Mouse (Mus musculus): ENCODE measurements around the gene Proser2. TPM values are rescaled to one million over a fixed set of nuclear protein-coding genes. Genes with fewer than 3 reads are reported as not detected.

Gene Proser2
- polyA plus RNA-seq, 1 experiment from 2014 or later, result 29.0 TPM

DNA sequence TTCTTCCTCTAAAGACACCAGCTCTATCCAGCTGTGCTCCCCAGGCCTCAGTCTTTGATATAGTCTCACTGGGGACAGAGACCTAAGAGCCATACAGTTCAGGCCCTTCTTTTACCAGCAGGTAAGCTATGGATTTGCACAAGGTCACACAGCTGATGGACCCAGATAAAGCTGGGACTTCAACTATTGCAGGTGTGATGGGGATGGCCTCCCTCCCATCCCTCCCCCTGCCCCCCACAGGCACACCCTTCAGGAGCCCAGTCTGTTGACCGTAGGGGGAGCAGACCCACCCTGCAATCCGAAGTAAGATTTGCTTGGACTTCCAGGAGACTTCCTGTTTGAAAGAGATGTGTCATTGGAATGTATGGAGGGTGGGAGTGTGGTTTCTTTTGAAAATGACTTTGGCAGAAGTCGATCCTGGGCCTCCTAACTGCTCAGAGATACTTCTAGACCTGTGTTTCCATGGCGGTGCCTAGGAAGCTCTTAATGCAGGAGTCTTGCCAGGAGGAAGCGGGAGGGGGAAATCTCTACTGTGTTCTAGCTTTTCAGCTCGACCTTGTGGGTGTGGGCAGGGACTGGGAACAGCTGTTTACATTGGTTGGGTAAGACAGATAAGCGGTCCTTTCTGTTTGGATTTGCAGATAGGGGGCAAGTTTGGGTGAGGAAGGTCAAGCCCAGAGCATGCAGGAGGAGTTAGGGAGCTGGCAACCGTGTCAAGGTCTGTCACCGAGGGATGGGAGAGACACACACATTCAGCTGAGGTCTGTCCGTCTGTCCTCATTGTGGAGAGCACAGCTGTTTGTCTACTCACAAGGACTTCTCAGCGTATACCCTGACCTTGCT is 58.2 kb downstream of the Proser2 start:
- ATAC-seq (ENCODE audit: insufficient read depth, low FRiP score), result peak; percentile 89
- Histone ChIP-seq H3K9ac (ENCODE audit: low read length) (0 out of 2 replicates have a peak overlapping the region, but pooled peaks have one; percentile 11), H3K4me2 (ENCODE audit: low read depth, low read length) (no peak overlapping the region), H3K27ac (ENCODE audit: low read length) (peak overlapping the region; percentile 84), H3K4me1 (ENCODE audit: control insufficient read depth, insufficient read depth, low read length) (peaks cover 24% of the 10 kb centered on the region), H3K36me3 (ENCODE audit: control insufficient read depth, insufficient read depth, low read length) (no peaks in the 10 kb centered on the region), H3K27me3 (ENCODE audit: control insufficient read depth, insufficient read depth, low read length) (no peaks in the 10 kb centered on the region), H3K9me3 (replicated peaks; ENCODE audit: control insufficient read depth, low read length) (no peaks in the 10 kb centered on the region), H3K4me3 (replicated peaks; ENCODE audit: low read length) (no peak overlapping the region)
- WGBS, result 21% methylated on average over 11 of the region's 11 CpGs

DNA sequence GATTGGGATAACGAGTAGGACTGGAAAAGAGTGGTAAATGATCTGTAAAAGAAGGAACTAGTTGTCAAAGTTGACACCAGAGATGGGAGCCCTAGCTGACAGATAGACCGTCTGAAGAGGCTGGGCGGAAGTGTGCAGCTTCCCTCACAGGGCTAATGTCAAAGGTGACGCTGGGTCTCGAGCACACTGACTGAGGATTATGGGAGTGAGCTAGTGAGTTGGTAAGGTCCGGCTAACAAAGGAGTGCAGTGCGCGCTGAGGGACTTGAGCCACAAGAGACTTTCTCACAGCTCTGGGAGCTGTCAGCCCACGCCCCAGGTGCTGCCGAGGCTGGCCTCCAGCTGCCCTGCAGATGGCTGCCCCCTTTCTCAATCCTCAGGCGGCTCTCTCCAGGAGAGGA is 59.1 kb downstream of the Proser2 start:
- no peak for ATAC-seq (ENCODE audit: insufficient read depth, low FRiP score)
- Histone ChIP-seq H3K27ac (ENCODE audit: low read length) (peak overlapping the region; percentile 84), H3K4me1 (ENCODE audit: control insufficient read depth, insufficient read depth, low read length) (peaks cover 24% of the 10 kb centered on the region), H3K9me3 (replicated peaks; ENCODE audit: control insufficient read depth, low read length) (no peaks in the 10 kb centered on the region), H3K9ac (ENCODE audit: low read length) (no peak overlapping the region), H3K4me3 (replicated peaks; ENCODE audit: low read length) (no peak overlapping the region), H3K36me3 (ENCODE audit: control insufficient read depth, insufficient read depth, low read length) (no peaks in the 10 kb centered on the region), H3K27me3 (ENCODE audit: control insufficient read depth, insufficient read depth, low read length) (no peaks in the 10 kb centered on the region), H3K4me2 (ENCODE audit: low read depth, low read length) (no peak overlapping the region)
- 41% methylated on average over 11 of the region's 11 CpGs for WGBS

DNA sequence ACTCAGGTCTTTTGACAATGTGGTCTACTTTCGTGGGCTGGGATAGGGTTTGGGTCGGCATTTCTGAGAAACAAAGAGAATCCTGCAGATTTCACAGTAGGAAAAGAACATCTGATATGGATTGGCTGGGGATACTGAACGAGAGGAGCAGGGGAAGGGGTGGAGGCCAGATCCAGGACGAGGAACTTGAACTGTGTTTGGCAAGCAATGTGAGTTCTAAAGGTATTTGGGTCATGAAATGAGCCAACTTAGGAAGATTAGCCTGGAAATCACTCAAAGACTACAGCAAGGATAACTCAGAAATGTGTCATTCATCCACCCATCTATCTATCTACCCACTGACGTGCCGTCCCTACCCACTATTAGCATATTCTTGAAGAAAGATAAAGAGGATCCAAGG is 62.7 kb downstream of the Proser2 start:
- 88% methylated on average over 6 of the region's 6 CpGs for WGBS
- Histone ChIP-seq H3K9me3 (replicated peaks; ENCODE audit: control insufficient read depth, low read length) (no peaks in the 10 kb centered on the region), H3K4me3 (replicated peaks; ENCODE audit: low read length) (no peak overlapping the region), H3K27ac (ENCODE audit: low read length) (no peak overlapping the region), H3K4me1 (ENCODE audit: control insufficient read depth, insufficient read depth, low read length) (peaks cover 16% of the 10 kb centered on the region), H3K9ac (ENCODE audit: low read length) (no peak overlapping the region), H3K27me3 (ENCODE audit: control insufficient read depth, insufficient read depth, low read length) (no peaks in the 10 kb centered on the region), H3K4me2 (ENCODE audit: low read depth, low read length) (no peak overlapping the region), H3K36me3 (ENCODE audit: control insufficient read depth, insufficient read depth, low read length) (no peaks in the 10 kb centered on the region)
- ATAC-seq (ENCODE audit: insufficient read depth, low FRiP score), result no peak

DNA sequence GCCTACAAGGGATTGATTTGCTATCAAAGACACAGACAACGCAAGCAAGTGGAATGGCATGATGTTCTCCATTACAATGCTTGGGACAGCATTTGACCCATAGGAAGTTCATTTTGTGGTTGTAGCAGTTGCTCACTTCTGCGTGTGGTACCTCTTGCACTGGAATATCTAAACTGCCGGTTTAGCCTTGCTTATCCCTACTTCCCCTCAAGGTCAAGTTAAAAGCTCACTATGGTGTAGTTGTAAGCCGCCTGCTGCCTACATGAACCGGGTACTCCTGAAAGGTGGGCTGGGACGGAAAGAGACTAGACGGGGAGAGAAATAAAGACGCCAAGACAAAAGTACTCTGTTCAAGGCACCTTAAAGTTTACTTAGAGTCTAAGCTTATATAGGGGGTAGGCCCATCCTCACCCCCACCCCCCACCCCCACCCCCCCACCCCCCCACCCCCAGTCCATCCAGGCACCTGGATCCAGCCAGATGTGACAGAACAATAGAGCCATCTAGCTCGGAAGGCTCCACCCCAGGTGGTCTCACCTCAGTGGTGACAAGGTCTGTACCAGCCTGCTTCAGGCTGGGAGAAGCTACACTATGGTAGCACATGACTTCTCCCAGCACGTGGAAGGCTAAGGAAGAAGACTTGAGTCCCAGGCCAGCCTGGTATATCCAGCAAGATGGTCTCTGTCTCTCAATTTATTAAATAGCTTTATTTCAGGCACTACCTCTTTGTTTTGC is 69.8 kb downstream of the Proser2 start:
- no peak overlapping the region for H3K4me3 ChIP-seq (replicated peaks; ENCODE audit: low read length)
- no peak overlapping the region for H3K9ac ChIP-seq (ENCODE audit: low read length)
- H3K27me3 ChIP-seq (ENCODE audit: control insufficient read depth, insufficient read depth, low read length), result no peaks in the 10 kb centered on the region
- no peaks in the 10 kb centered on the region for H3K9me3 ChIP-seq (replicated peaks; ENCODE audit: control insufficient read depth, low read length)
- H3K4me2 ChIP-seq (ENCODE audit: low read depth, low read length), result no peak overlapping the region
- no peaks in the 10 kb centered on the region for H3K36me3 ChIP-seq (ENCODE audit: control insufficient read depth, insufficient read depth, low read length)
- no peak overlapping the region for H3K27ac ChIP-seq (ENCODE audit: low read length)
- no peak for ATAC-seq (ENCODE audit: insufficient read depth, low FRiP score)
- H3K4me1 ChIP-seq (ENCODE audit: control insufficient read depth, insufficient read depth, low read length), result peaks cover 2% of the 10 kb centered on the region; the same call in 1 of the 2 replicates
- WGBS, result 69% methylated on average over 10 of the region's 10 CpGs

DNA sequence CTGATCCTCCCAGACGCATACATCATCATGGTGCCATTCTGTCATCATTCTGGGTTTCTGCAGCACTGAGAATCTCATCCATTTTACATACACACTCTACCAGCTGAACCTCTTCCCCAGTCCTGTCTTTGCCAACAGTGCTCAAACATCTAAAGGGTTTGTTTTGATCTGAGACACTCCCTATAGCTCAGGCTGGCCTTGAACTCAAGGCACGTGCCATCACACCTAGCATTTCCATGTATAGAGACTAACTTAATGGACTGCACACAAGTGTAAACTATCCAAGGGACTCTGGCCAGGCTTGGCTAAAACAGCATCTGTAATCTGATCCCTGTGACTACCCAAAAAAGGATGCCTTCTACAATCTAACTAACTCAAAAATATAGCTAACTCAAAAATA is 70.7 kb downstream of the Proser2 start:
- no peaks in the 10 kb centered on the region for H3K36me3 ChIP-seq (ENCODE audit: control insufficient read depth, insufficient read depth, low read length)
- no peak overlapping the region for H3K4me3 ChIP-seq (replicated peaks; ENCODE audit: low read length)
- 70% methylated on average over 2 of the region's 2 CpGs for WGBS
- H3K9me3 ChIP-seq (replicated peaks; ENCODE audit: control insufficient read depth, low read length), result no peaks in the 10 kb centered on the region
- no peaks in the 10 kb centered on the region for H3K27me3 ChIP-seq (ENCODE audit: control insufficient read depth, insufficient read depth, low read length)
- H3K27ac ChIP-seq (ENCODE audit: low read length), result no peak overlapping the region
- H3K9ac ChIP-seq (ENCODE audit: low read length), result no peak overlapping the region
- no peak for ATAC-seq (ENCODE audit: insufficient read depth, low FRiP score)
- H3K4me2 ChIP-seq (ENCODE audit: low read depth, low read length), result no peak overlapping the region
- no peaks in the 10 kb centered on the region for H3K4me1 ChIP-seq (ENCODE audit: control insufficient read depth, insufficient read depth, low read length)

DNA sequence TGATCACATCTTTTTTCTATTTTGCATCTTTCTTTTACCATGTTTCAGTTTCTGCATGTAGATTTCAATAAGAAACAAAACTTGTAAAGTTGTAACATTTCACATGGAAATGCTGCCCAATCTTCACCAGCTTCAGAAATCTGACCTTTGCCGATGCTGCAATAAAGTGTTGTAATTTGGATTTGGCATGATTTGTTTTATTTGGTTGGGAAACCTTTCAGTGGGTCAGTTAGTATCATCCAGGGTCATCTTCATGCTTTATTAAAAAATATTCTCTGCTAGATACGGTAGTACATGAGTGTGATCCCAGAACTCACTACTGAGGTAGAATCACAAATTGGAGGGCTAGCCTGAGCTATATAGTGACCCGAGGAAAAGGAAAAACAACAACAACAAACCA is 73.5 kb downstream of the Proser2 start:
- Histone ChIP-seq H3K27ac (ENCODE audit: low read length) (no peak overlapping the region), H3K27me3 (ENCODE audit: control insufficient read depth, insufficient read depth, low read length) (no peaks in the 10 kb centered on the region), H3K4me1 (ENCODE audit: control insufficient read depth, insufficient read depth, low read length) (no peaks in the 10 kb centered on the region), H3K4me2 (ENCODE audit: low read depth, low read length) (no peak overlapping the region), H3K36me3 (ENCODE audit: control insufficient read depth, insufficient read depth, low read length) (0 out of 2 replicates have a peak, but pooled peaks cover 12% of the 10 kb centered on the region), H3K9ac (ENCODE audit: low read length) (no peak overlapping the region), H3K9me3 (replicated peaks; ENCODE audit: control insufficient read depth, low read length) (no peaks in the 10 kb centered on the region), H3K4me3 (replicated peaks; ENCODE audit: low read length) (no peak overlapping the region)
- ATAC-seq (ENCODE audit: insufficient read depth, low FRiP score), result no peak
- WGBS, result 91% methylated on average over 3 of the region's 3 CpGs

DNA sequence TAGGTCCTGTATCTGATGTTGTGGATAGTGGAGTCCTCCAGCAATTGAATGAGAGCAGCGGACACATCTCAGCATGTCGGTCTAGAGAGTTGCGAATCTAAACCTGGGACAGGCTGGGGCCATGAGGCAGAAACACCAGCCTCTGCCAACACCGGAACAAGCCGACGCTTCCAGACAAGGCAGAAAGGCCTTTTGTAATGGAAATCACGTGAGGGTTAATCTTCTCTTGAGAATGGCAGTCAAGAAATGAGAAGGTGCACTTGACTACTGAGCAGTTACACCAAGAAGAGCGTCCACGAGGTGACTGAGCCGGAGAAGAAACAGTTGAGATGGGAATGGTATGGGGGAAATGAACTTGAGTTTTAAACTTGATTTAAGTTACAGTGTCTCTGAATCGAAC is 74.5 kb downstream of the Proser2 start:
- 94% methylated on average over 11 of the region's 11 CpGs for WGBS
- H3K36me3 ChIP-seq (ENCODE audit: control insufficient read depth, insufficient read depth, low read length), result 0 out of 2 replicates have a peak, but pooled peaks cover 14% of the 10 kb centered on the region
- H3K4me1 ChIP-seq (ENCODE audit: control insufficient read depth, insufficient read depth, low read length), result no peaks in the 10 kb centered on the region
- no peak for ATAC-seq (ENCODE audit: insufficient read depth, low FRiP score)
- H3K9ac ChIP-seq (ENCODE audit: low read length), result no peak overlapping the region
- no peaks in the 10 kb centered on the region for H3K9me3 ChIP-seq (replicated peaks; ENCODE audit: control insufficient read depth, low read length)
- no peak overlapping the region for H3K27ac ChIP-seq (ENCODE audit: low read length)
- no peak overlapping the region for H3K4me2 ChIP-seq (ENCODE audit: low read depth, low read length)
- no peak overlapping the region for H3K4me3 ChIP-seq (replicated peaks; ENCODE audit: low read length)
- no peaks in the 10 kb centered on the region for H3K27me3 ChIP-seq (ENCODE audit: control insufficient read depth, insufficient read depth, low read length)

DNA sequence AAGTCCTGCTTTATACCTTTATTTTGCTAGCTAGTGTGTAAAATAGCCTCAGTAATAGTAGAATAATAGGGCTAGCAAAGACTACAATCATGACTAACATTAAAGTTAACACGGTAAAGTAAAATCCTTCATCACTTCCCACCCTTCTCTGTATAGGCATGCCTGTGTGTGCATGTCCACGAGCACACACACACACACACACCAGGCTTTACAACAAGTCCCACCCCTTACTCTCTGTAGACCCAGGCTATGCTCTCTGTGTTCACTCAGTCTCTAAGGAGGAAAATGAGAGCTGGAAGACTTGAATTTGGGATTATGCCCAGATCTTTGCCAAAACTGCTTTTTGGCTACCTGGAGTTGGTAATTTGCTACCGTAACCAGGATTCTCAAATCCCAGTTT is 81.0 kb downstream of the Proser2 start:
- peak; percentile 76; the same call in 1 of the 2 replicates for ATAC-seq (ENCODE audit: insufficient read depth, low FRiP score)
- Histone ChIP-seq H3K27ac (ENCODE audit: low read length) (peak overlapping the region; percentile 74), H3K27me3 (ENCODE audit: control insufficient read depth, insufficient read depth, low read length) (no peaks in the 10 kb centered on the region), H3K4me2 (ENCODE audit: low read depth, low read length) (no peak overlapping the region), H3K36me3 (ENCODE audit: control insufficient read depth, insufficient read depth, low read length) (0 out of 2 replicates have a peak, but pooled peaks cover 16% of the 10 kb centered on the region), H3K9ac (ENCODE audit: low read length) (no peak overlapping the region), H3K4me3 (replicated peaks; ENCODE audit: low read length) (no peak overlapping the region), H3K4me1 (ENCODE audit: control insufficient read depth, insufficient read depth, low read length) (peaks cover 7% of the 10 kb centered on the region), H3K9me3 (replicated peaks; ENCODE audit: control insufficient read depth, low read length) (no peaks in the 10 kb centered on the region)
- 74% methylated on average over 3 of the region's 3 CpGs for WGBS

DNA sequence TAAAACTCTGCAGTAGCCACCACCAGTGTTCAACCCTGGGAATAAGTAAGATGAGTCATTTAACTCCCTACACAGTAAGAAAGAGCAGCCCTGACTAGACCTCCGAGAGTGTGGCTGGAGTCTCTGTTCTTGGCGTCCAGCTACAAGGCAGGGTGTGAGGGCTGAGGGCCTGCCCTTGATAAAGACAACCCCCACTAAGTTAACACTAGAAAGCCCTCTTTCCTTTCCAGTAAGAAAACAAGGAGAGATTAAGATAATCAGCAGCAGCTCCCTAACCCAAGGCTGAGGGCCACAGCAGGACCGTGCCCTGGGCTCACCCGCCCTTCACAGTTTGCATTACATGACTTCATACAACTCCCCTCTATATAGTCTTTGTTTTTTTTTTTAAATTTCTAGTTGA is 81.4 kb downstream of the Proser2 start:
- H3K27ac ChIP-seq (ENCODE audit: low read length), result peak overlapping the region; percentile 87
- 0 out of 2 replicates have a peak, but pooled peaks cover 16% of the 10 kb centered on the region for H3K36me3 ChIP-seq (ENCODE audit: control insufficient read depth, insufficient read depth, low read length)
- no peaks in the 10 kb centered on the region for H3K27me3 ChIP-seq (ENCODE audit: control insufficient read depth, insufficient read depth, low read length)
- no peak overlapping the region for H3K9ac ChIP-seq (ENCODE audit: low read length)
- ATAC-seq (ENCODE audit: insufficient read depth, low FRiP score), result peak; percentile 91
- no peaks in the 10 kb centered on the region for H3K9me3 ChIP-seq (replicated peaks; ENCODE audit: control insufficient read depth, low read length)
- H3K4me2 ChIP-seq (ENCODE audit: low read depth, low read length), result no peak overlapping the region
- H3K4me3 ChIP-seq (replicated peaks; ENCODE audit: low read length), result no peak overlapping the region
- peaks cover 7% of the 10 kb centered on the region for H3K4me1 ChIP-seq (ENCODE audit: control insufficient read depth, insufficient read depth, low read length)
- WGBS, result 63% methylated on average over 4 of the region's 4 CpGs
